Comparison of ENCODE assay signal across 10 mouse cellular contexts in genomic region chr2:45246061-45246945, GRCm38 (mm10).
A peak's percentile ranks its signal among the peaks of the same experiment; 100 is the strongest.
DNase-seq lines count a peak whose midpoint lies in the region.
"Had no signal": no experiment of that assay in that cellular context is flagged by ENCODE, and none has a peak within 500 bp of the region (broad histone marks: within the 10 kb centered on the region; RNA-seq: fewer than 3 reads in every experiment).

No protein-coding gene starts in this region.

- DNase-seq in adrenal gland, adult 2 months = peak; percentile 39
- DNase-seq in adrenal gland, postnatal 4 days (ENCODE audit: low spot score in 2 of 2) = no peak
- DNase-seq in spleen, postnatal 36 days (ENCODE audit: low spot score in 2 of 2) = peak; percentile 43 to 45
- no peak for DNase-seq in spleen, postnatal 14 days (ENCODE audit: low spot score in 2 of 2)
- DNase-seq in lung, postnatal 10 days = peak; percentile 75
- DNase-seq in embryo, embryonic 11 days = no peak
- no peak for DNase-seq in layer of hippocampus, postnatal 36 days
- no peak for DNase-seq in layer of hippocampus, adult 18-20 months (ENCODE audit: low spot score in 2 of 2)
- DNase-seq: adrenal gland, adult 8-10 months; kidney, postnatal 10 days had no signal

Comparison
In these comparisons a context has a peak if more than half of its experiments do, and no peak if none do; other contexts are left out.
1. DNase-seq: peak in adrenal gland, adult 2 months (single experiment), spleen, postnatal 36 days (2 of 2) and lung, postnatal 10 days (single experiment); none in adrenal gland, postnatal 4 days (0 of 2), spleen, postnatal 14 days (0 of 2), embryo, embryonic 11 days (single experiment), layer of hippocampus, postnatal 36 days (0 of 2) and layer of hippocampus, adult 18-20 months (0 of 2).